Mouse (Mus musculus) forebrain, postnatal 0 days (tissue): ENCODE measurements at regions not wholly inside any gene's neighbourhood (a gene's known extent, or its start where the extent isn't known, plus 50 kb on each side); places are given as distances from the start of the nearest gene placed in this dataset.
"Not testable (repeated sequence)": the region's sequence is repeated elsewhere in the genome, so short reads cannot be mapped to it uniquely, and the experiment has no call there.

Source experiments
- ATAC-seq: fragments of 200-750 bp; cut with Nextera tagmentation; 2 replicates; pipeline ENCODE4 v1.8.0; 2017; ENCODE audit warnings: mild to moderate bottlenecking, moderate library complexity
- DNase-seq: peaks from one replicate; pipeline ENCODE4 v3.0.0-alpha.2; 2015
- H3K27ac ChIP-seq: fragments of 300-500 bp; sonication (generic); 2 replicates; pipeline ENCODE4 v1.5.1; 2014; ENCODE audit warnings: low read depth, mild to moderate bottlenecking, antibody characterized with exemption, low read length, moderate library complexity, mixed read lengths
- H3K27me3 ChIP-seq: fragments of 300-500 bp; sonication (generic); 2 replicates; pipeline ENCODE4 v1.6.1; 2014; ENCODE audit warnings: mild to moderate bottlenecking, low read length, mixed read lengths; ENCODE audit not compliant: insufficient read depth
- H3K36me3 ChIP-seq: fragments of 300-500 bp; sonication (generic); 2 replicates; pipeline ENCODE4 v1.6.1; 2014; ENCODE audit warnings: mild to moderate bottlenecking, moderate library complexity; ENCODE audit not compliant: insufficient read depth
- H3K4me1 ChIP-seq: fragments of 300-500 bp; sonication (generic); 2 replicates; pipeline ENCODE4 v1.6.1; 2014; ENCODE audit warnings: antibody characterized with exemption; ENCODE audit not compliant: insufficient read depth
- H3K4me2 ChIP-seq: fragments of 300-500 bp; sonication (generic); 2 replicates; pipeline ENCODE4 v1.6.1; 2014; ENCODE audit warnings: low read depth, mild to moderate bottlenecking, moderate library complexity
- H3K4me3 ChIP-seq: fragments of 300-500 bp; sonication (generic); 2 replicates; pipeline ENCODE4 v1.5.1; 2014; ENCODE audit warnings: low read depth, low read length, mixed read lengths
- H3K9ac ChIP-seq: fragments of 300-500 bp; sonication (generic); 2 replicates; pipeline ENCODE4 v1.6.1; 2014; ENCODE audit warnings: mild to moderate bottlenecking
- H3K9me3 ChIP-seq: fragments of 300-500 bp; sonication (generic); 2 replicates; pipeline ENCODE4 v1.6.1; 2016; ENCODE audit warnings: low read length
- CTCF ChIP-seq: sonication (generic); IDR thresholded peaks from 2 replicates; pipeline ENCODE4 v1.5.1; 2016; ENCODE audit warnings: antibody characterized with exemption, control low read depth, low read depth
- WGBS: fragments of 180-500 bp; shearing (Covaris S2); extraction: QIAGEN DNeasy Blood & Tissue Kit; methylation state at CpG from one replicate; pipeline ENCODE4 v1.1.7; 2014; 5-methylcytosine and 5-hydroxymethylcytosine counted together

DNA sequence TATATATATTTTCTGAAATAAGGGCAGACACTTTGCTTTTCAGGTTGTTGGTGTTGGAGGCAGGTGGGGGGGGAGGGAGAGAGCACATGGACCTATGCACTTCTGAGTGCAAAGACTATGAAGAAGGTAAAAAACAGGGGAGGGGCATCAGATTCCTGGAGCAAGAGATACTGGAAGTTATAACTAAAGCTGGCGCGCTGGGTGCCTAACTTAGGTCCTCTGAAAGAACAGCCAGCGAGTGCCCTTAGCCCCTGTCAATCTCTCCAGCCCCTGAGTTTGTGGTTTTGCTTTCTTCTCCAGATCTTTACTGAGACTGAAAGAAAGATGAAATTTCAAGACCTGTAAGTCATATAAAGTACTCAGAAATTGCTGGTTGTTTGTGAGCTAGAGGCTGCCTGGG is 51.2 kb upstream of the Rhobtb1 start:
- WGBS: 81% methylated on average over 3 of the region's 3 CpGs
- no peaks in the 10 kb centered on the region for H3K4me1 ChIP-seq
- no peak overlapping the region for H3K9ac ChIP-seq
- DNase-seq: no peak
- ATAC-seq: no peak
- no peaks in the 10 kb centered on the region for H3K36me3 ChIP-seq
- H3K27me3 ChIP-seq: no peaks in the 10 kb centered on the region
- no peak overlapping the region for H3K27ac ChIP-seq
- no peak for TF ChIP-seq CTCF
- no peak overlapping the region for H3K4me2 ChIP-seq
- H3K9me3 ChIP-seq: no peaks in the 10 kb centered on the region
- H3K4me3 ChIP-seq: no peak overlapping the region

DNA sequence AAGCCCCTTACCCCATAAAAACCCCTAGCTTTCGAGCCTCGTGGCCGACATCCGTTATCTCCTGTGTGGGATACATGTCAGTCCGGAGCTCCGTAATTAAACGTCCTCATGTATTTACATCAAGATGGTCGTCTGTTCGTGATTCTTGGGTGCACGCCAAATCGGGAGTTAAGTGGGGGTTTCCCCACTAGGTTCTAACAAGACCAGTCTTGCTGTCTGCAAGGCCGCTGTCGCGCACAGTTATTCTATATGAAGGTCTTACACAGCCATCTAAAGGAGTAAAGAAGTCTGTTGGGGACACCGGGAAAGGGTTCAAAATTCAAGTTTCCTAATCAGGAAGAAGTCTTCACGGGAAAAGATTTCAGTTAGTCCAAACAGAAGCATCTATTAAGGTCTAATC is 50.5 kb upstream of the Rhobtb1 start:
- not testable (repeated sequence) for ATAC-seq, H3K9me3 ChIP-seq, H3K9ac ChIP-seq, H3K4me3 ChIP-seq, H3K27ac ChIP-seq, H3K4me2 ChIP-seq, H3K27me3 ChIP-seq, H3K4me1 ChIP-seq, DNase-seq, H3K36me3 ChIP-seq
- WGBS: 51% methylated on average over 16 of the region's 16 CpGs
